Mouse (Mus musculus) lung, postnatal 0 days (tissue): ENCODE results near the gene Gcfc2. TPM values are rescaled to one million over a fixed set of nuclear protein-coding genes. Genes with fewer than 3 reads are reported as not detected.

Experiments used
- ATAC-seq: fragments of 200-750 bp; cut with Nextera tagmentation; 2 replicates; pipeline ENCODE4 v1.8.0; 2017; ENCODE audit warnings: moderate library complexity
- DNase-seq: peaks from one replicate; pipeline ENCODE4 v3.0.0-alpha.2; 2016; ENCODE audit warnings: low spot score
- H3K27ac ChIP-seq: fragments of 300-500 bp; sonication (generic); 2 replicates; pipeline ENCODE4 v1.5.1; 2014; ENCODE audit warnings: antibody characterized with exemption, mild to moderate bottlenecking, low read length, mixed read lengths
- H3K27me3 ChIP-seq: fragments of 300-500 bp; sonication (generic); replicated peaks from 2 replicates; pipeline ENCODE4 v1.6.1; 2014; ENCODE audit warnings: low read length, mixed read lengths; ENCODE audit not compliant: insufficient read depth
- H3K36me3 ChIP-seq: fragments of 300-500 bp; sonication (generic); 2 replicates; pipeline ENCODE4 v1.6.1; 2014; ENCODE audit warnings: low read length, mixed read lengths; ENCODE audit not compliant: insufficient read depth
- H3K4me1 ChIP-seq: fragments of 300-500 bp; sonication (generic); 2 replicates; pipeline ENCODE4 v1.6.1; 2014; ENCODE audit warnings: antibody characterized with exemption, low read depth, low read length, mixed read lengths; ENCODE audit not compliant: insufficient read depth
- H3K4me2 ChIP-seq: fragments of 300-500 bp; sonication (generic); replicated peaks from 2 replicates; pipeline ENCODE4 v1.6.1; 2014; ENCODE audit warnings: low read depth, mild to moderate bottlenecking, low read length, moderate library complexity, mixed read lengths
- H3K4me3 ChIP-seq: fragments of 300-500 bp; sonication (generic); 2 replicates; pipeline ENCODE4 v1.5.1; 2014; ENCODE audit warnings: low read depth, low read length
- H3K9ac ChIP-seq: fragments of 300-500 bp; sonication (generic); replicated peaks from 2 replicates; pipeline ENCODE4 v1.6.1; 2014; ENCODE audit warnings: low read depth, mild to moderate bottlenecking
- H3K9me3 ChIP-seq: fragments of 300-500 bp; sonication (generic); 2 replicates; pipeline ENCODE4 v1.6.1; 2016; ENCODE audit warnings: low read length, mixed read lengths
- CTCF ChIP-seq: IDR thresholded peaks from 2 replicates; pipeline ENCODE4 v1.5.1; 2016; ENCODE audit warnings: antibody characterized with exemption, mild to moderate bottlenecking
- EP300 ChIP-seq: IDR thresholded peaks from 2 replicates; pipeline ENCODE4 v1.6.1; 2016; ENCODE audit warnings: antibody characterized with exemption, mild to moderate bottlenecking, control low read depth
- WGBS: fragments of 180-500 bp; shearing (Covaris S2); extraction: QIAGEN DNeasy Blood & Tissue Kit; methylation state at CpG from one replicate; pipeline ENCODE4 v1.1.7; 2014; 5-methylcytosine and 5-hydroxymethylcytosine counted together
- polyA plus RNA-seq: library from polyadenylated mRNA; unstranded; fragments of >200 nt; fragmentation: Nextera tagmentation; extraction: Ambion mirVana; gene quantifications from 2 replicates; pipeline ENCODE4 v1.2.1, GENCODE M21; 2015

Gcfc2 gene
- polyA plus RNA-seq, 1 experiment from 2014 or later, result 2.5 TPM

DNA sequence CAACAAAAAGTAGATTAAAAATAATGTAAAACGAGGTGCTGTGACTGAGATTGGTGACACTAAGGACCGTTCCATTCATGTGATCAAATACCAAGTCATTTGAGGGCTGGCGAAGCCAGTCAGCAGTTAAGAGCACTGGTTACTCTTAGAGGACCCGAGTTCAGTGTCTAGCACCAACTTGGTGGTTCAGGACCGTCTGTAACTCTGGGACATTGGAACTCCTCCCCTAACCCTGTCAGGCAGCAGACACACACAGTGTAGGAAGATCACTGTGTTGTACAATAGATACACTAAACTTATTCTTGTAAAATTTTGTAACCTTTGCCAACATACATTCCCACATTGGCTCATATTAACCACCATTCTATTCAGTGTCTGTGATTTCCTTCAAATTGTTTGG, 835 bp downstream of the Gcfc2 start:
- TF ChIP-seq EP300, result no peak
- TF ChIP-seq CTCF, result no peak
- Histone ChIP-seq H3K9ac (peak overlapping the region; percentile 77; the same call in 1 of the 2 replicates), H3K36me3 (peaks cover 10% of the 10 kb centered on the region; the same call in 1 of the 2 replicates), H3K4me2 (peak overlapping the region; percentile 82), H3K4me1 (no peaks in the 10 kb centered on the region), H3K27ac (no peak overlapping the region), H3K9me3 (no peaks in the 10 kb centered on the region), H3K27me3 (no peaks in the 10 kb centered on the region), H3K4me3 (peak overlapping the region; percentile 85)
- no peak for ATAC-seq
- DNase-seq, result no peak
- 8% methylated on average over 5 of the region's 5 CpGs for WGBS

- 90% methylated on average over 4 of the region's 4 CpGs for WGBS
- peaks cover 32% of the 10 kb centered on the region for H3K36me3 ChIP-seq
- TF ChIP-seq CTCF (no peak), EP300 (no peak)
- H3K4me1 ChIP-seq, result no peaks in the 10 kb centered on the region
- DNase-seq, result no peak
- no peak overlapping the region for H3K4me2 ChIP-seq
- H3K4me3 ChIP-seq, result no peak overlapping the region
- ATAC-seq, result no peak
- H3K9me3 ChIP-seq, result no peaks in the 10 kb centered on the region
- H3K27ac ChIP-seq, result no peak overlapping the region
- H3K9ac ChIP-seq, result no peak overlapping the region
- H3K27me3 ChIP-seq, result no peaks in the 10 kb centered on the region
Observed at GRCm38 (mm10) chr6:81929402-81929801, 5.9 kb downstream of the Gcfc2 start.

- no peak for ATAC-seq
- Histone ChIP-seq H3K36me3 (peaks cover 33% of the 10 kb centered on the region), H3K9me3 (no peaks in the 10 kb centered on the region), H3K9ac (no peak overlapping the region), H3K27ac (no peak overlapping the region), H3K27me3 (no peaks in the 10 kb centered on the region), H3K4me2 (no peak overlapping the region), H3K4me3 (no peak overlapping the region), H3K4me1 (no peaks in the 10 kb centered on the region)
- TF ChIP-seq EP300 (no peak), CTCF (0 out of 2 replicates have a peak, but pooled peaks have one; percentile 17)
- 96% methylated on average over 3 of the region's 3 CpGs for WGBS
- no peak for DNase-seq
Observed at GRCm38 (mm10) chr6:81933281-81933680, 9.8 kb downstream of the Gcfc2 start.

GRCm38 (mm10) chr6:81941718-81942117, 18.2 kb downstream of the Gcfc2 start:
- DNase-seq (no peak), ATAC-seq (no peak)
- Histone ChIP-seq H3K9me3 (no peaks in the 10 kb centered on the region), H3K9ac (no peak overlapping the region), H3K4me2 (no peak overlapping the region), H3K4me1 (no peaks in the 10 kb centered on the region), H3K27me3 (no peaks in the 10 kb centered on the region), H3K36me3 (peaks cover 17% of the 10 kb centered on the region; the same call in 1 of the 2 replicates), H3K4me3 (no peak overlapping the region), H3K27ac (no peak overlapping the region)
- no peak for TF ChIP-seq CTCF
- no peak for TF ChIP-seq EP300
- WGBS, result 81% methylated on average over 5 of the region's 5 CpGs

DNA sequence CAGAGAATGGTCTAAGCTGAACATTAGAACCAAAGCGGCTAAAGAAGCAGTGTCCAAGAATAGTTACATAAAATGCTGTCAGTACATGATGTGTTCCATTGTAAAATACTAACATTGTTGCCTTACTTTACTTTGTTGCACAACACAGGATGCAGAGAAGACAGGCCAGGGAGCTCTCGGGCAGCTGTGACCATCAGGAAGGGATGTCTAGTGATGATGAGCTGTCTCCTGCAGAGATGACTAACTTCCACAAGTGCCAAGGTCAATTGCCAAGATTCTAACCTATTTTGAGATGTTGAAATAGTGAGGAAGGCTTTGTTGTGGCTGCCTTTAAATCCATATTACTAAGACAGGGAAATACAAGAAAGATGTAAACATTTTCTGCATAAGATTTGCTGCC, 19.8 kb downstream of the Gcfc2 start:
- Histone ChIP-seq H3K27me3 (no peaks in the 10 kb centered on the region), H3K27ac (no peak overlapping the region), H3K36me3 (peaks cover 17% of the 10 kb centered on the region; the same call in 1 of the 2 replicates), H3K9me3 (no peaks in the 10 kb centered on the region), H3K4me3 (no peak overlapping the region), H3K9ac (no peak overlapping the region), H3K4me2 (no peak overlapping the region), H3K4me1 (no peaks in the 10 kb centered on the region)
- TF ChIP-seq CTCF, result no peak
- TF ChIP-seq EP300, result no peak
- no peak for DNase-seq
- 70% methylated on average over 2 of the region's 2 CpGs for WGBS
- ATAC-seq, result no peak

DNA sequence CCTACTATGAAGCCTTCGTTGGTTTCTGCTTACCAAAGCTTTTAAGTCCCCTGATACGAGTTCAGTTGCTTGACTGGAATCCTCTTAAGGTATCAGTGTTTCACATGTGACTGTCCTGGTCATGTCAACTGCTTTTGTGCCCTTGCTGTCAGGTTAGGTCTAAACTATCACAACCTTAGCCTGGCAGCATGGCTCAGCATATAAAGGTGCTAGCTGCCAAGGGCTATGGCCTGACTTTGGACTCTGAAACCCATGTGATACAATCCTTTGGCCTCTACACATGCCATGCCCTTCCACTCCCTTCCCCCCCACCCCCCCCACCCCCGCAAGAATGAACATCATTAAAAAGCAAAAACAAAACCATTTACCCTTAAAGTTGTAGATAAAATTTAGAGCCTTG, 21.0 kb downstream of the Gcfc2 start:
- no peak overlapping the region for H3K9ac ChIP-seq
- H3K27ac ChIP-seq, result no peak overlapping the region
- WGBS, result 86% methylated on average over 3 of the region's 3 CpGs
- no peak overlapping the region for H3K4me2 ChIP-seq
- no peaks in the 10 kb centered on the region for H3K9me3 ChIP-seq
- H3K27me3 ChIP-seq, result no peaks in the 10 kb centered on the region
- ATAC-seq (no peak), DNase-seq (no peak)
- H3K4me1 ChIP-seq, result no peaks in the 10 kb centered on the region
- no peak for TF ChIP-seq CTCF
- no peak for TF ChIP-seq EP300
- peaks cover 15% of the 10 kb centered on the region; the same call in 1 of the 2 replicates for H3K36me3 ChIP-seq
- H3K4me3 ChIP-seq, result no peak overlapping the region

GRCm38 (mm10) chr6:81946906-81947305, 23.4 kb downstream of the Gcfc2 start:
- Histone ChIP-seq H3K36me3 (peaks cover 16% of the 10 kb centered on the region; the same call in 1 of the 2 replicates), H3K4me3 (no peak overlapping the region), H3K9ac (no peak overlapping the region), H3K4me2 (no peak overlapping the region), H3K9me3 (no peaks in the 10 kb centered on the region), H3K4me1 (no peaks in the 10 kb centered on the region), H3K27me3 (no peaks in the 10 kb centered on the region), H3K27ac (no peak overlapping the region)
- ATAC-seq (no peak), DNase-seq (no peak)
- 94% methylated on average over 6 of the region's 6 CpGs for WGBS
- TF ChIP-seq CTCF (no peak), EP300 (no peak)
